Mouse (Mus musculus) G1E (cell line): Measurements from ENCODE around the gene Vax2. TPM values are rescaled to one million over a fixed set of nuclear protein-coding genes. Genes with fewer than 3 reads are reported as not detected.

Experiments used
- ATAC-seq: 2 replicates; pipeline ENCODE4 v1.8.0; 2016; ENCODE audit warnings: mild to moderate bottlenecking; ENCODE audit not compliant: insufficient number of reproducible peaks, poor library complexity, low FRiP score, severe bottlenecking; ENCODE audit errors: extremely low read depth
- DNase-seq: peaks from one replicate; pipeline ENCODE4 v3.0.0; 2012; ENCODE audit warnings: low spot score
- H3K27me3 ChIP-seq: 2 replicates; pipeline ENCODE4 v1.6.1; 2012; ENCODE audit warnings: mild to moderate bottlenecking, low read length, inconsistent platforms; ENCODE audit not compliant: insufficient read depth
- H3K36me3 ChIP-seq: replicated peaks from 2 replicates; pipeline ENCODE3; 2012; ENCODE audit warnings: mild to moderate bottlenecking, inconsistent platforms
- H3K4me1 ChIP-seq: 2 replicates; pipeline ENCODE4 v1.6.1; 2012; ENCODE audit warnings: low read depth, low read length, inconsistent platforms, mixed read lengths; ENCODE audit not compliant: insufficient read depth
- H3K4me3 ChIP-seq: 2 replicates; pipeline ENCODE4 v1.5.1; 2012; ENCODE audit warnings: low read depth, mild to moderate bottlenecking, inconsistent platforms, low read length, moderate library complexity, mixed read lengths
- H3K9me3 ChIP-seq: replicated peaks from 2 replicates; pipeline ENCODE4 v1.6.1; 2012; ENCODE audit warnings: inconsistent platforms
- CTCF ChIP-seq: IDR thresholded peaks from 2 replicates; pipeline ENCODE4 v1.5.1; 2012; ENCODE audit warnings: low read depth, low read length, inconsistent platforms, mixed read lengths
- GATA1 ChIP-seq: IDR thresholded peaks from 2 replicates; pipeline ENCODE4 v1.6.1; 2012; ENCODE audit warnings: borderline replicate concordance, low read length, inconsistent platforms, mixed read lengths
- GATA2 ChIP-seq: IDR thresholded peaks from 2 replicates; pipeline ENCODE4 v1.6.1; 2012; ENCODE audit warnings: low read depth, low read length, inconsistent platforms, borderline replicate concordance
- POLR2AphosphoS5 ChIP-seq: IDR thresholded peaks from 2 replicates; pipeline ENCODE4 v1.6.1; 2012; ENCODE audit warnings: low read depth, low read length, inconsistent platforms; ENCODE audit not compliant: insufficient replicate concordance
- TAL1 ChIP-seq: conservative IDR thresholded peaks from 2 replicates; pipeline ENCODE4 v1.6.1; 2012; ENCODE audit warnings: low read depth, low read length, inconsistent platforms, mixed read lengths
- polyA plus RNA-seq: library from polyadenylated mRNA; stranded (reverse); fragments of >175 nt; gene quantifications from 2 replicates; pipeline ENCODE4 v1.2.3, GENCODE M21; 2012
- total RNA-seq, 2 experiments: library from RNA; stranded (forward) in 1 of 2; stranded (reverse) in 1 of 2; fragments of 200-1000 nt in 1 of 2; fragments of >200 nt in 1 of 2; fragmentation: Nextera tagmentation in 1 of 2; gene quantifications; 2 replicates each; pipeline ENCODE4 v1.2.3; 2014 to 2017

Gene Vax2
- total and polyA plus RNA-seq, 3 experiments = not detected

GRCm38 (mm10) chr6:83707738-83708510 is 3.1 kb upstream of the Vax2 start:
- H3K9me3 ChIP-seq = no peaks in the 10 kb centered on the region
- H3K27me3 ChIP-seq = peaks cover 69% of the 10 kb centered on the region
- DNase-seq (no peak), ATAC-seq (no peak)
- no peak overlapping the region for H3K4me3 ChIP-seq
- TF ChIP-seq TAL1 (no peak), GATA1 (no peak), POLR2AphosphoS5 (no peak), CTCF (no peak), GATA2 (no peak)
- H3K36me3 ChIP-seq = no peaks in the 10 kb centered on the region
- no peaks in the 10 kb centered on the region for H3K4me1 ChIP-seq

- DNase-seq (no peak), ATAC-seq (no peak)
- Histone ChIP-seq H3K27me3 (peaks cover 58% of the 10 kb centered on the region), H3K9me3 (no peaks in the 10 kb centered on the region), H3K4me3 (no peak overlapping the region), H3K4me1 (no peaks in the 10 kb centered on the region), H3K36me3 (no peaks in the 10 kb centered on the region)
- TF ChIP-seq GATA1 (no peak), POLR2AphosphoS5 (no peak)
Measured at GRCm38 (mm10) chr6:83710361-83711066, 550 bp upstream of the Vax2 start.

- H3K9me3 ChIP-seq = no peaks in the 10 kb centered on the region
- peaks cover 59% of the 10 kb centered on the region for H3K27me3 ChIP-seq
- DNase-seq (no peak), ATAC-seq (no peak)
- H3K36me3 ChIP-seq = no peaks in the 10 kb centered on the region
- H3K4me3 ChIP-seq = no peak overlapping the region
- TF ChIP-seq CTCF (no peak), GATA1 (no peak), GATA2 (no peak), TAL1 (no peak), POLR2AphosphoS5 (no peak)
- H3K4me1 ChIP-seq = no peaks in the 10 kb centered on the region
Measured at GRCm38 (mm10) chr6:83711725-83712475, 836 bp downstream of the Vax2 start.

GRCm38 (mm10) chr6:83713271-83714136 is 2.4 kb downstream of the Vax2 start:
- no peak for ATAC-seq
- TF ChIP-seq TAL1 (no peak), GATA2 (no peak), GATA1 (no peak), POLR2AphosphoS5 (no peak), CTCF (no peak)
- DNase-seq = no peak
- H3K4me1 ChIP-seq = no peaks in the 10 kb centered on the region
- peaks cover 56% of the 10 kb centered on the region for H3K27me3 ChIP-seq
- H3K36me3 ChIP-seq = no peaks in the 10 kb centered on the region
- no peaks in the 10 kb centered on the region for H3K9me3 ChIP-seq
- no peak overlapping the region for H3K4me3 ChIP-seq

GRCm38 (mm10) chr6:83714221-83715123 is 3.4 kb downstream of the Vax2 start:
- ATAC-seq (no peak), DNase-seq (no peak)
- Histone ChIP-seq H3K36me3 (no peaks in the 10 kb centered on the region), H3K9me3 (no peaks in the 10 kb centered on the region), H3K27me3 (peaks cover 48% of the 10 kb centered on the region), H3K4me3 (no peak overlapping the region), H3K4me1 (no peaks in the 10 kb centered on the region)
- TF ChIP-seq GATA2 (no peak), CTCF (no peak), GATA1 (no peak), POLR2AphosphoS5 (no peak), TAL1 (no peak)
